Mouse (Mus musculus) limb, embryonic 13.5 days (tissue): Measurements from ENCODE around the gene Rgma. TPM values are rescaled to one million over a fixed set of nuclear protein-coding genes. Genes with fewer than 3 reads are reported as not detected.

Experiments
- ATAC-seq: fragments of 200-750 bp; cut with Nextera tagmentation; 2 replicates; pipeline ENCODE4 v1.8.0; 2017; ENCODE audit warnings: low read depth, moderate number of reproducible peaks, moderate TSS enrichment; ENCODE audit not compliant: low FRiP score
- H3K27ac ChIP-seq: fragments of 300-500 bp; sonication (generic); 2 replicates; pipeline ENCODE4 v1.5.1; 2015; ENCODE audit warnings: inconsistent platforms, mild to moderate bottlenecking, moderate library complexity
- H3K27me3 ChIP-seq: fragments of 300-500 bp; sonication (generic); 2 replicates; pipeline ENCODE4 v1.6.1; 2015; ENCODE audit warnings: mild to moderate bottlenecking, inconsistent platforms
- H3K36me3 ChIP-seq: fragments of 300-500 bp; sonication (generic); 2 replicates; pipeline ENCODE4 v1.6.1; 2015; ENCODE audit warnings: inconsistent platforms, mild to moderate bottlenecking, moderate library complexity
- H3K4me1 ChIP-seq: fragments of 300-500 bp; sonication (generic); 2 replicates; pipeline ENCODE4 v1.6.1; 2015; ENCODE audit warnings: inconsistent platforms
- H3K4me2 ChIP-seq: fragments of 300-500 bp; sonication (generic); replicated peaks from 2 replicates; pipeline ENCODE4 v1.6.1; 2015; ENCODE audit warnings: inconsistent platforms, mild to moderate bottlenecking, moderate library complexity
- H3K4me3 ChIP-seq: fragments of 300-500 bp; sonication (generic); 2 replicates; pipeline ENCODE4 v1.5.1; 2015; ENCODE audit warnings: moderate library complexity, mild to moderate bottlenecking, inconsistent platforms
- H3K9ac ChIP-seq: fragments of 300-500 bp; sonication (generic); 2 replicates; pipeline ENCODE4 v1.6.1; 2015; ENCODE audit warnings: mild to moderate bottlenecking, inconsistent platforms
- H3K9me3 ChIP-seq: fragments of 300-500 bp; sonication (generic); 2 replicates; pipeline ENCODE4 v1.6.1; 2016; ENCODE audit warnings: inconsistent platforms
- WGBS: fragments of 180-500 bp; shearing (Covaris S2); methylation state at CpG from one replicate; pipeline ENCODE4 v1.1.7; 2015; 5-methylcytosine and 5-hydroxymethylcytosine counted together
- polyA plus RNA-seq: library from polyadenylated mRNA; unstranded; fragments of >200 nt; fragmentation: Nextera tagmentation; extraction: Ambion mirVana; gene quantifications from 2 replicates; pipeline ENCODE4 v1.2.1, GENCODE M21; 2015

Gene Rgma
- polyA plus RNA-seq, 1 experiment from 2014 or later, result 25.3 TPM

DNA sequence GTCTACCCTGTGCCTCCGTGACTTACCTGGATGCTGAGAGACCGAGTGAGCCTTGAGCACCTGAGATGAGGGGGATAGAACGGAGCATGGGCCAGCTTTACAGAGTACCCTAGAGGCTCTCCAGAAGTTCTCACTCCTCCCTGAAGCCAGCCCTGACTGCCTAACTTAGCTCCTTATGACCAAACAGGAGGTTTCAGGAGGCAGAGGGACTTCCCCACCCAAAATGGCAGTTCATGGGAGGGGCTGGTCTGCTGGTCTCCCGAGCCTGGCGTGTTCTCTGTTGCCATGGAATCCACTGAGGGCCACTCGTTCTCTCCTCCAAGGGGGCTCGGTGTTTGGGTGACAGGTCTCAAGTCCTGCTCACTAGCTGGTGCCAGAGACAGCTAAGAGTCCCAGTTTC lies 36.2 kb downstream of the Rgma start:
- Histone ChIP-seq H3K4me3 (no peak overlapping the region), H3K4me1 (peaks cover 9% of the 10 kb centered on the region), H3K9ac (no peak overlapping the region), H3K4me2 (no peak overlapping the region), H3K27ac (no peak overlapping the region), H3K27me3 (no peaks in the 10 kb centered on the region), H3K9me3 (peaks cover under 1% of the 10 kb centered on the region; the same call in 1 of the 2 replicates), H3K36me3 (peaks cover 88% of the 10 kb centered on the region)
- 76% methylated on average over 7 of the region's 7 CpGs for WGBS
- no peak for ATAC-seq

DNA sequence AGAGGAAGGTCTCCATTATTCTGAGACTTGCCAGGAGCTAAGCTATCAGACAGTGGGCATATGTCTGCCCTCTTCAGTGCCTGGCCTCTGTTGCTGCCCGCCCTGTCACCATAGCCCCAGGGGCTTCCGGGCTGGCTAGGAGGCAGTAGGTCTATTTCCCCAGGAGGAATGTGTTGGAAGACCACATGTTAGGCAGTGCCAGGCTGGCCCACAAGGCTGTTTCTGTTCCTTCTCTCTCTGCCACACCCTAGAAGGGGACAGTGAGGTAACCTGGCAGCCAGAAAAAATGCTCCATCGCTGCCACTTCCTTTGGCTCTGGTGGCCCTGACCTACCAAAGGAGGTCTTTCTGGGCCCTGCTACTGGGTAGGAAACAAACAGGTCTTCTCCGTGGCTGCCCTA lies 36.7 kb downstream of the Rgma start:
- no peak overlapping the region for H3K4me3 ChIP-seq
- H3K9me3 ChIP-seq, result no peaks in the 10 kb centered on the region
- no peaks in the 10 kb centered on the region for H3K27me3 ChIP-seq
- no peak overlapping the region for H3K9ac ChIP-seq
- no peak overlapping the region for H3K27ac ChIP-seq
- H3K36me3 ChIP-seq, result peaks cover 87% of the 10 kb centered on the region
- 90% methylated on average over 4 of the region's 4 CpGs for WGBS
- H3K4me1 ChIP-seq, result peaks cover 9% of the 10 kb centered on the region
- H3K4me2 ChIP-seq, result no peak overlapping the region
- no peak for ATAC-seq

DNA sequence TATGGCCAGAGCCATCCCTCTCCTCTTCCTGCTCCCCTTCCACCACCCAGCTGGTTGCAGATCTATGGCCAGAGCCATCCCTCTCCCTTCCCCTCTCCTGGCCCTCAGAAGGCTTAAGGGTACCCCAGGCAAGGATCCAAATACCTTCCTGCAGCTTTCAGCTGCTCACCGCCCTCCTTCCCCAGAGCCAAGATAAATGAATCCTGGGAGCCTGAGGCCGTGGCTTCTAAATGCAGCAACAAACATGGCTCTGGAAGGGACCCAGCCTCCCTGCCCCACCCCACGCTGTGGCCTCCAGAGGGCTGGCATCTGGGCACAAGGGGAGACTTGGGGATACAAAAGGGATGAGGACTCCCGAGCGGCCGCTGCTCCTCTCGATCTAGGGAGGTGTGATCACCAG lies 37.1 kb downstream of the Rgma start:
- no peak for ATAC-seq
- WGBS, result 75% methylated on average over 7 of the region's 7 CpGs

DNA sequence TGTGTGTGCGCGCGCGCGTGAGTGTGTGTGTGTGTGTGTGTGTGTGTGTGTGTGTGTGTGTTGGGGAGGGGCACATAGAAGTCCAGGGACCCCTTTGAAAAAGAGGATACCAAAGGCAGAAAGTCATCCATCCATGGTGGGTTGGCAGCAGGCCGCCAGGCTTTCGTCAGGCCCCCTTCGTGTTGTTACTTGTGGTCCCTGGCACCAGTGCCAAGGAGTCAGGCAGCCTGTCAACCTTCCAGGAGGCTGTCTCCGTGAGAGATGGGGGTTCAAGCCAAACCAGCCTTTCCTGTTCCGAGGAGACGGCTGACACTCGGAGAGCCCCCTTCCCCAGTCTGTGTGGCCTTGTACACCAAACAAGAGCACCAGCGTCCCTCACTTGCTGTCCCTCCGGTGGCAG lies 38.9 kb downstream of the Rgma start:
- H3K27me3 ChIP-seq, result no peaks in the 10 kb centered on the region
- no peak for ATAC-seq
- H3K4me2 ChIP-seq, result no peak overlapping the region
- H3K9ac ChIP-seq, result no peak overlapping the region
- H3K4me3 ChIP-seq, result no peak overlapping the region
- no peak overlapping the region for H3K27ac ChIP-seq
- H3K9me3 ChIP-seq, result no peaks in the 10 kb centered on the region
- peaks cover 22% of the 10 kb centered on the region for H3K4me1 ChIP-seq
- 81% methylated on average over 14 of the region's 14 CpGs for WGBS
- H3K36me3 ChIP-seq, result peaks cover 96% of the 10 kb centered on the region

More for the DNA sequence above, 37.1 kb downstream of the Rgma start:
- Histone ChIP-seq H3K4me1 (peaks cover 9% of the 10 kb centered on the region), H3K9ac (no peak overlapping the region), H3K4me3 (no peak overlapping the region), H3K27me3 (no peaks in the 10 kb centered on the region), H3K9me3 (no peaks in the 10 kb centered on the region), H3K27ac (no peak overlapping the region), H3K36me3 (peaks cover 87% of the 10 kb centered on the region), H3K4me2 (no peak overlapping the region)

DNA sequence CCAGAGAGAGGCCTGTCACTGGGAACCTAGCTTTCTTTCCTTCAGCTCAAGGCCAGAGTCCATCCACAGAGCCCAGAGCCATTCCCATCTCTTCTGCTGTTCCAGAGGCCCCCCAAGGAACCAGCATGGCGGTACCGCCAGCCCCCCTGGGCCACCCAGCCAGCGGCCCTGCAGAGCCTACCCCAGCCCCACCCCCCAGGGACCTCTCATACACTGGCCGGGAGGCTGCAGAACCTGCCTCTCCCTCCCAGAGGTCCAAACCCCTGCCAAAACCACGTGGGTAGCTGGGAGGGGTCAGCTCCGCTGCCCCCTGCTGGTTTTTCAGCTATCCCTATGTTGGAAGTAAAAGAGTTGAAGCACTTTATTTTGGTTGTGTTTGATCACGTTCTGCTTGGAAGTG lies 44.1 kb downstream of the Rgma start:
- WGBS, result 40% methylated on average over 7 of the region's 7 CpGs
- no peak overlapping the region for H3K4me2 ChIP-seq
- H3K27ac ChIP-seq, result no peak overlapping the region
- peaks cover 44% of the 10 kb centered on the region for H3K4me1 ChIP-seq
- H3K4me3 ChIP-seq, result no peak overlapping the region
- H3K36me3 ChIP-seq, result peaks cover 63% of the 10 kb centered on the region
- no peaks in the 10 kb centered on the region for H3K27me3 ChIP-seq
- no peaks in the 10 kb centered on the region for H3K9me3 ChIP-seq
- no peak for ATAC-seq
- H3K9ac ChIP-seq, result no peak overlapping the region

DNA sequence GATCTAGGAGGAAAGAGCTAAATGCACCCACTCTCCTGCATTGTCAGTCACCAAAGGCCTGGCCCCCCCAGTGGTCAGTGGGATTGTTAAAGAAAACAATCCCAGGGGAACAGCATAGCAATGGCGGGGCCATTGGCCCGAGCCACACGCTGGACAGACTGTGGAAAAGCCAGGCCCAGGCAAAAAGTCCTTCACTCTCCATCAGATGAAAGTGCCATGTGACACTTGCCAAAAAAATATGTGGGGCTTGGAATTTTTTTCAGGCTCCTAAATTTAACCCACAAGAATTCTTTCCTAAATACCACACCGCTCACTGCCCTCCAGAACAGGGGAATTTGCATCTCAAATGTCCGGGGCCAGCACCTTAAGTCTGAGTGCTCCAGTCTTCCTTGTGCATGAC lies 45.5 kb downstream of the Rgma start:
- peaks cover 49% of the 10 kb centered on the region for H3K36me3 ChIP-seq
- no peak overlapping the region for H3K9ac ChIP-seq

DNA sequence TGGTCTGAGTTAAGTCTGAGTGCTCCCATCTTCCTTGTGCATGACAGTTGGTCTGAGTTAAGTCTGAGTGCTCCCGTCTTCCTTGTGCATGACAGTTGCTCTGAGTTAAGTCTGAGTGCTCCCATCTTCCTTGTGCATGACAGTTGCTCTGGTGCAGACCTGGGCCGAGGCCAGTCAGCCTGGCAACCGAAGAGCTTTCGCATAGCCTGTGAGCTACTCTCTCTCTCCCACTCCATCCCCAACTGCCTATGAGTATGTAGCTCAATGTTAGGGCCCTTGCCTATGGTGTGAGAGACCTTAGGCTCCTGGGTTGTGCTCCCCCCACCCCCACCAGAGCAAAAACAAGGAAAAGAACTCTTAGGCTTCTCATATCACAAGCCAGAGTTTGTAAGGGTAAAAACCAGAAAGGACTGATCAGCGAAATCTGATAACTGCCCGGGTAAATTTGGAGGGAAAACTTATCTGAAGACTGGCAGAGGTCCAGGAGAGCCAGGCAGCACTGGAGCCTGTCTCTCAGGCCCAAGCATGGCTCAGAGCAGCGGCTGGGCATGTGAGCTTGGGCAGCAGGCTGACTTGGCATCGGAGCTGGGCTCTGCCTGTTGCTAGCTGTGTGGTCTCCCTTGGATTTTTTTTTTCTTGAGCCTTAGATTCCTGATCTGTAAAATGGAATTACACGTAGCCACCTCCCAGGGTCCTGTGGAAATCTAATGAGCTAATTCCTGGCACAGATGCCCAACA lies 46.1 kb downstream of the Rgma start:
- H3K9ac ChIP-seq, result 0 out of 2 replicates have a peak overlapping the region, but pooled peaks have one; percentile 14
- H3K4me1 ChIP-seq, result peaks cover 44% of the 10 kb centered on the region
- peaks cover 46% of the 10 kb centered on the region for H3K36me3 ChIP-seq
- H3K27ac ChIP-seq, result peak overlapping the region; percentile 33
- H3K9me3 ChIP-seq, result no peaks in the 10 kb centered on the region
- H3K4me2 ChIP-seq, result no peak overlapping the region
- no peaks in the 10 kb centered on the region for H3K27me3 ChIP-seq
- no peak for ATAC-seq
- 59% methylated on average over 9 of the region's 9 CpGs for WGBS
- no peak overlapping the region for H3K4me3 ChIP-seq

More for the DNA sequence above, 45.5 kb downstream of the Rgma start:
- H3K4me2 ChIP-seq, result no peak overlapping the region
- peaks cover 44% of the 10 kb centered on the region for H3K4me1 ChIP-seq
- H3K27ac ChIP-seq, result peak overlapping the region; percentile 56; the same call in 1 of the 2 replicates
- H3K4me3 ChIP-seq, result no peak overlapping the region
- H3K9me3 ChIP-seq, result no peaks in the 10 kb centered on the region
- H3K27me3 ChIP-seq, result no peaks in the 10 kb centered on the region
- no peak for ATAC-seq
- WGBS, result 59% methylated on average over 5 of the region's 5 CpGs

DNA sequence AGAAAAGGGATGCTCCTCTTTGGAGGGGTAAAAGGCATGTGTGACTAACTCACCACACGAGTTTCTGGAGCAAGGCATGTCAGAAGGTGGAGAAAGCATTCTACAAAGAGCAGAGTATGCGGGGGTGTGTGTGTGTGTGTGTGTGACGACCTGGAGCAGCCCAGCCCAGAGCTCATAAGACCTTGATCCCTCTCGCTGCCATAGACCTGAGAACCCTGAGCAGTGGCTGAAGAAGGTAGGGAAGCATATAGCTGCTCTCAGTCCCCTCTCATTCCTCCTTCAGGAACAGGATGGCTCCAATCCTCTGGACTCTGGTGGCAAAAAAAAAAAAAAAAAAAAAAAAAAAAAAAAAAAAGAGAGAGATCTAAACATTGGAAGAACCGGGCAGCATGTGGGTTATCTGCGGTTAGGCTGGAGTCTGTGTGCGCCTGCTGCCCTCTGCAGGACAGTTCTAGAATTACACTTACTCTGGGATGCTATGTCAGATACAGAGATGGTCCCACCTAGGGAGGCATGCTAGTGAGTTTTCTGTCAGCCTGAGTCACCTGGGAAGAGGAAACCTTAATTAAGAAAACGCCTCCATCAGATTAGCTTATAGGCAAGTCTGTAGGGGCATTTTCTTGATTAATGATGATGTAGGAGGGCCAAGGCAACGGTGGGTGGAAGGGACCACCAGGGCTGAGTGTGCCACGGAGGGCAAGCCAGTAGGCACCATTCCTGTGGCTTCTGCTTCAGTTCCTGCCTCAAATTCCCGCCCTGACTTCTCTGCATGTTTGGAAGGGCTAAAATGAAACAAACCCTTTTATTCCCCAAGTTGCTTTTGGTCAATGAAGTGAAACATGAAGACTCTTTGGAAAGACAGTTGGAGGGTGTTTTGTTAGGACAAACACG lies 47.2 kb downstream of the Rgma start:
- Histone ChIP-seq H3K4me1 (peaks cover 44% of the 10 kb centered on the region), H3K27ac (no peak overlapping the region), H3K9ac (no peak overlapping the region), H3K4me2 (no peak overlapping the region), H3K9me3 (no peaks in the 10 kb centered on the region), H3K27me3 (no peaks in the 10 kb centered on the region), H3K4me3 (no peak overlapping the region), H3K36me3 (peaks cover 45% of the 10 kb centered on the region)
- 27% methylated on average over 12 of the region's 12 CpGs for WGBS
- ATAC-seq, result peak; percentile 17; the same call in 1 of the 2 replicates

DNA sequence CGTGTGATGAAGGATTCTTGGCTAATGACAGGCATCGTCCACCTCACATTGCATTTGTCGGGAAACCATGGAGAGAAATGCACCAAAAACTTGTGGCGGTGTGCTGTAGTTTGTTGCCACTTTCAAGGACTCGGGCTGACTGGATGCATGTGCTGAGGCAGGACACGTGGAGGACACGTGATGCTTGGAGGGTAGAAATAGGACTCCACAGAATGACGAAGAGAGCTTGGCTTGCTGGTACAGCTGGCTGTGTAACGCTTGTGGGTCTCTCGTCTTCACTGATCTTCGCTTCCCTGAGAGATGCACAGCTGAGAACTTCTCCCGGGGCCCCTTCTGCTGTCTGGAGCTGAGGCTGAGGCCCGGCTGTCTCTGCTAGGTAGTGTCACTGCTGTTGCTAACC lies 47.9 kb downstream of the Rgma start:
- peaks cover 45% of the 10 kb centered on the region for H3K36me3 ChIP-seq
- no peak overlapping the region; the same call in 1 of the 2 replicates for H3K9ac ChIP-seq
- no peak for ATAC-seq
- no peak overlapping the region for H3K4me3 ChIP-seq
- H3K4me2 ChIP-seq, result no peak overlapping the region
- H3K9me3 ChIP-seq, result no peaks in the 10 kb centered on the region
- H3K27ac ChIP-seq, result no peak overlapping the region
- peaks cover 39% of the 10 kb centered on the region for H3K4me1 ChIP-seq
- H3K27me3 ChIP-seq, result no peaks in the 10 kb centered on the region
- WGBS, result 71% methylated on average over 13 of the region's 13 CpGs

DNA sequence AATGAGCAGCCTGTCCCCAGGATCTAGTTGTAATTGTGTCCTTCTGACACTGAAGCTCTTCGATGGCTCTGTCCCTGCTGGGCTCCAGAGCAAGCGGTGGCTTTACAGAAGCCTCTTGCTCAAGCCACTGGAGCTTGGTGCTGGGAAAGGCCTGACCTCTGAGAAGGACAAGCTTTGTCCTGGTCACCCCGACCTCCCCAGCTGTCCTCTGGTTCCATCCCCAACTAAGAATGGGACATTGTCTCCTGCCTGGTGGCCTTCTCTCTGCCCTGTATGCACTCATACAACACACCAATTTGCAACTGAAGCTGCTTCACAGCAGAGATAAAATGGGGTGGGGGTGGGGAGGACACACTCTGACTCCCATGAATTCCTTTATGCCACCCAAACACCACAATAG lies 48.9 kb downstream of the Rgma start:
- H3K9ac ChIP-seq, result no peak overlapping the region
- H3K36me3 ChIP-seq, result peaks cover 45% of the 10 kb centered on the region
- WGBS, result 76% methylated on average over 3 of the region's 3 CpGs
- no peaks in the 10 kb centered on the region for H3K27me3 ChIP-seq
- no peaks in the 10 kb centered on the region for H3K9me3 ChIP-seq
- ATAC-seq, result no peak
- H3K4me3 ChIP-seq, result no peak overlapping the region
- H3K27ac ChIP-seq, result no peak overlapping the region
- peaks cover 31% of the 10 kb centered on the region for H3K4me1 ChIP-seq
- no peak overlapping the region for H3K4me2 ChIP-seq

DNA sequence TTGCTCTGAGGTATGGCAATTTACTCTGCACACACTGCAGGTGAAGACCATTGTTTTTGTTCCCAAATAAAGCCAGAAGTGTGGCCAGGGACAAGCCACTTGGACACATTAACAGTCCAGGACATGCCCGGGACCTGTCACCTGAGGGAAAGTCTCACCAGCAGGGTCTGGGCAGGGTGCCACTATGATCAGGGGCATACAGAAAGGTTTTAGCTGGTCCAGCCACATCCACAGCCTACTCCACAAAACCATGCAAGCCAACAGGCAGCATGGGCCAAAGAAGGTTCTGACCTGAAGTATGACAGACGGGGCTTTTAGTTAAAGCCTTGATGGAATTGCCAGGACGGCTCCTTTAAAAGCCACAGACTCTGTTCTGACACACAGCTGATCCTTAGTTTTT lies 49.4 kb downstream of the Rgma start:
- Histone ChIP-seq H3K9ac (no peak overlapping the region), H3K36me3 (peaks cover 45% of the 10 kb centered on the region), H3K4me3 (no peak overlapping the region), H3K9me3 (no peaks in the 10 kb centered on the region), H3K4me2 (no peak overlapping the region), H3K27me3 (no peaks in the 10 kb centered on the region), H3K4me1 (peaks cover 26% of the 10 kb centered on the region), H3K27ac (no peak overlapping the region)
- ATAC-seq, result no peak
- 63% methylated on average over 3 of the region's 3 CpGs for WGBS

DNA sequence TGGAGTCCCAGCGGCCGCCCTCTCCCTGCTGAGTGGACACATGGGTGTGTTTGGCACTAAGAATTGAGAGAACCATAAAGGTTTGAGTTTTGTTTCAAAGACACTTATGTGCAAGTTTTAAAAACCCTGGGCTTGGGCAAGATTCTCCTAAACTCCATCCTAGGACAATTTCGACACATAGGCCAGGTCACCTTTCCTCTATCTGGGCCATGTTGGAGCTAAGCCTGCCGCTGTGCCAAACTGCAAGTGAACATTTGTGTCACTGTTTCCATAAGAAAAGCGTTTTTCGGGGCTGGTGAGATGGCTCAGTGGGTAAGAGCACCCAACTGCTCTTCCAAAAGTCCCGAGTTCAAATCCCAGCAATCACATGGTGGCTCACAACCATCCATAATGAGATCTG lies 50.1 kb downstream of the Rgma start:
- Histone ChIP-seq H3K4me1 (peaks cover 19% of the 10 kb centered on the region), H3K27me3 (no peaks in the 10 kb centered on the region), H3K9ac (no peak overlapping the region), H3K4me3 (no peak overlapping the region), H3K36me3 (peaks cover 45% of the 10 kb centered on the region), H3K9me3 (no peaks in the 10 kb centered on the region), H3K4me2 (no peak overlapping the region), H3K27ac (no peak overlapping the region)
- WGBS, result 89% methylated on average over 7 of the region's 7 CpGs
- ATAC-seq, result no peak
